Mouse (Mus musculus) liver, embryonic 15.5 days (tissue): Measurements from ENCODE around the gene Kazald1. TPM values are rescaled to one million over a fixed set of nuclear protein-coding genes. Genes with fewer than 3 reads are reported as not detected.
"Not testable (repeated sequence)": the region's sequence is repeated elsewhere in the genome, so short reads cannot be mapped to it uniquely, and the experiment has no call there.

Source experiments
- ATAC-seq: fragments of 200-750 bp; cut with Nextera tagmentation; 2 replicates; pipeline ENCODE4 v1.8.0; 2017; ENCODE audit warnings: moderate number of reproducible peaks, mild to moderate bottlenecking, moderate library complexity; ENCODE audit not compliant: insufficient read depth
- H3K27ac ChIP-seq: fragments of 300-500 bp; sonication (generic); replicated peaks from 2 replicates; pipeline ENCODE4 v1.5.1; 2015; ENCODE audit warnings: mild to moderate bottlenecking, inconsistent platforms
- H3K27me3 ChIP-seq: fragments of 300-500 bp; sonication (generic); 2 replicates; pipeline ENCODE4 v1.6.1; 2015; ENCODE audit warnings: mild to moderate bottlenecking, inconsistent platforms
- H3K36me3 ChIP-seq: fragments of 300-500 bp; sonication (generic); replicated peaks from 2 replicates; pipeline ENCODE4 v1.6.1; 2015; ENCODE audit warnings: moderate library complexity, mild to moderate bottlenecking, inconsistent platforms
- H3K4me1 ChIP-seq: fragments of 300-500 bp; sonication (generic); replicated peaks from 2 replicates; pipeline ENCODE4 v1.6.1; 2015; ENCODE audit warnings: inconsistent platforms
- H3K4me2 ChIP-seq: fragments of 300-500 bp; sonication (generic); 2 replicates; pipeline ENCODE4 v1.6.1; 2015; ENCODE audit warnings: moderate library complexity, mild to moderate bottlenecking, inconsistent platforms
- H3K4me3 ChIP-seq: fragments of 300-500 bp; sonication (generic); replicated peaks from 2 replicates; pipeline ENCODE4 v1.5.1; 2015; ENCODE audit warnings: mild to moderate bottlenecking, inconsistent platforms
- H3K9ac ChIP-seq: fragments of 300-500 bp; sonication (generic); 2 replicates; pipeline ENCODE4 v1.6.1; 2015; ENCODE audit warnings: moderate library complexity, mild to moderate bottlenecking, inconsistent platforms
- H3K9me3 ChIP-seq: fragments of 300-500 bp; sonication (generic); replicated peaks from 2 replicates; pipeline ENCODE4 v1.6.1; 2016; ENCODE audit warnings: inconsistent platforms
- WGBS: fragments of 180-500 bp; shearing (Covaris S2); methylation state at CpG from one replicate; pipeline ENCODE4 v1.1.7; 2015; ENCODE audit warnings: mixed read lengths; ENCODE audit not compliant: insufficient replicate concordance; 5-methylcytosine and 5-hydroxymethylcytosine counted together
- polyA plus RNA-seq: library from polyadenylated mRNA; unstranded; fragments of >200 nt; fragmentation: Nextera tagmentation; extraction: Ambion mirVana; gene quantifications from 2 replicates; pipeline ENCODE4 v1.2.1, GENCODE M21; 2015

Gene Kazald1
- polyA plus RNA-seq, 1 experiment from 2014 or later = 0.32 TPM

- H3K4me1 ChIP-seq = peaks cover 18% of the 10 kb centered on the region
- H3K27me3 ChIP-seq = peaks cover 10% of the 10 kb centered on the region
- no peak overlapping the region for H3K4me3 ChIP-seq
- ATAC-seq = no peak
- 61% methylated on average over 17 of the region's 17 CpGs for WGBS
- no peaks in the 10 kb centered on the region for H3K9me3 ChIP-seq
- no peak overlapping the region for H3K9ac ChIP-seq
- H3K4me2 ChIP-seq = no peak overlapping the region
- no peak overlapping the region for H3K27ac ChIP-seq
- no peaks in the 10 kb centered on the region for H3K36me3 ChIP-seq
Observed at GRCm38 (mm10) chr19:45032570-45033332, 42.3 kb upstream of the Kazald1 start.

DNA sequence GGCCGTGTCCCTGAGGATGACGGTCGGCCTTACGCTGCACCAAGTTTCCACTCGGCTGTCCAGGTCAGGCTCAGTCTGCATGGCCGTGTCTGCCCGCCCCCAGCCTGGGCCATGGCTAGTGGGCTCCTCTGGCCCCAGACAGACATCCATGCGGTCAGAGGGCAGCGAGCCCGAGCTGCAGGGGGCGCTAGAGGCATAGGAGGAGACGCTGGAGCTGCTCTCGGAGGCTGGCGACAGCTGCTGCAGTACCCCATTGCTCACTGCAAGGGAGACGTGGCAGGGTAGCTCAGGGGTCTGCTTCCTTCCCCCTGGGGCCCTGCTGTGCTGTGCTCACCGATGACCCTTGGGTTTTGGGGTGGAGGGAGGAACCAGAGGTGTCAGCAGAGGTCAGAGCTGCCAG lies 38.2 kb upstream of the Kazald1 start:
- Histone ChIP-seq H3K4me2 (no peak overlapping the region), H3K36me3 (no peaks in the 10 kb centered on the region), H3K27me3 (peaks cover 41% of the 10 kb centered on the region), H3K27ac (no peak overlapping the region), H3K4me1 (no peaks in the 10 kb centered on the region), H3K4me3 (no peak overlapping the region), H3K9me3 (no peaks in the 10 kb centered on the region), H3K9ac (no peak overlapping the region)
- no peak for ATAC-seq
- 34% methylated on average over 16 of the region's 16 CpGs for WGBS

DNA sequence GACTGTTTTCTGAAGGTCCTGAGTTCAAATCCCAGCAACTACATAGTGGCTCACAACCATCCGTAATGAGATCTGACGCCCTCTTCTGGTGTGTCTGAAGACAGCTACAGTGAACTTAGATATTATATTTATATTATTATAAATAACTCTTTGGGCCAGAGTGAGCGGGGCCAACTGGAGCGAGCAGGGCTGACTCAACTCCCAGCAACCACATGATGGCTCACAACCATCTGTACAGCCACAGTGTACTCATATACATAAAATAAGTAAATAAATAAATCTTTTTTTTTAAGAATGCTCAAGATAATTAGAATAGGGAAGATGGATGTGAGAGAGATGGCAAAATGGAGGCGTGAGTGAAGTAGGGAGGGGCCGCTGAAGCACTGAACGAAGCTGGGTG lies 36.8 kb upstream of the Kazald1 start:
- H3K9me3 ChIP-seq, H3K4me2 ChIP-seq, H3K4me1 ChIP-seq, H3K9ac ChIP-seq, H3K4me3 ChIP-seq, H3K27ac ChIP-seq, ATAC-seq, H3K36me3 ChIP-seq: not testable (repeated sequence)
- H3K27me3 ChIP-seq = peaks cover 53% of the 10 kb centered on the region
- 72% methylated on average over 7 of the region's 7 CpGs for WGBS

DNA sequence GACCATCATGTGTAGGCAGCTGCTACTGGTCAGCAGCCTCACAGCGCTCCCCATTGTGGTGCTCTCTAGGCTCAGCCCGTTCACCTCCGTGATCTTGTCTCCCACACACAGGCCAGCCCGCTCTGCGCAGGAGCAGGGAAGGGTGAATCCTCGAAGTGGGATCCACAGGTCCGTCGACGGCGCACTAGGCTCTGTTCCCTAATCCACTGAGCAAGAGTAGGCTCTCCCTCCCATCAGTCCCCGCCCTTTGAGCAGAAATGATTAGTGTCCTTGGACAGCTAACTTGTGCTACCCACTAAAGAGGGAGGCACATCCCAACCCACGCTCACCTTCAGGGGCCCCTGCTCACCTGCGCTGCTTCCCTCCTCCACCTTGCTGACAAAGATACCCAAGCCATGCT lies 34.8 kb upstream of the Kazald1 start:
- no peak overlapping the region for H3K4me2 ChIP-seq
- no peaks in the 10 kb centered on the region for H3K4me1 ChIP-seq
- WGBS = 54% methylated on average over 13 of the region's 13 CpGs
- no peaks in the 10 kb centered on the region for H3K36me3 ChIP-seq
- no peaks in the 10 kb centered on the region for H3K9me3 ChIP-seq
- H3K27ac ChIP-seq = no peak overlapping the region
- no peak for ATAC-seq
- peaks cover 73% of the 10 kb centered on the region for H3K27me3 ChIP-seq
- H3K9ac ChIP-seq = no peak overlapping the region
- H3K4me3 ChIP-seq = no peak overlapping the region

DNA sequence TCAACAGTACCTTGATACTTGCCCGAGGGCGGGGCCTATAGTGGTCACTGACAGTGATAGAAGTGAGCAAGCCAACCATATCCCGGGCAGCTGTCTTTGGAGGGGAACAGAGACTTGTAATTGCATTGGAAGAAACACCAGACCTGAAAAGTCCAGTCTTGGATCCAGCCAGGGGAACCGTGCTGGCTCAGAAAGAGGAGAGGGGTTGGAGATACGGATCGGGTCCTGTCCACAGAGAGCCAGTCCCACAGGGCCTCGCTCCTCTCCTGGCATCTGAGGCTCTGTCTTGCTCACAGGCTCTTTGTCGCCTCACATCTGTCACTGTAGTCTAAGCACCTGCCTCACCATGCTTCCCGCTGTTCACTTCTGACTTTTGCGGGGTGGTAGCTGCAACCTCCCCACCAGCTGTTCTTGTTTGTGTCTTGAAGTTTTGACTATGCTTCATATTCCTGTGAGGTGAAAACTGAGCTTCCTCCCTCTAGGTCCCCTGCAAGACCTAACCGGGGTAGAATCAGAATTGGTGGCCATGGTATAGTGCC lies 30.6 kb upstream of the Kazald1 start:
- no peak overlapping the region for H3K4me2 ChIP-seq
- no peak overlapping the region for H3K4me3 ChIP-seq
- H3K9ac ChIP-seq = no peak overlapping the region
- peaks cover 77% of the 10 kb centered on the region for H3K27me3 ChIP-seq
- H3K9me3 ChIP-seq = no peaks in the 10 kb centered on the region
- peaks cover 33% of the 10 kb centered on the region for H3K4me1 ChIP-seq
- 57% methylated on average over 11 of the region's 11 CpGs for WGBS
- H3K27ac ChIP-seq = no peak overlapping the region
- no peak for ATAC-seq
- H3K36me3 ChIP-seq = no peaks in the 10 kb centered on the region

DNA sequence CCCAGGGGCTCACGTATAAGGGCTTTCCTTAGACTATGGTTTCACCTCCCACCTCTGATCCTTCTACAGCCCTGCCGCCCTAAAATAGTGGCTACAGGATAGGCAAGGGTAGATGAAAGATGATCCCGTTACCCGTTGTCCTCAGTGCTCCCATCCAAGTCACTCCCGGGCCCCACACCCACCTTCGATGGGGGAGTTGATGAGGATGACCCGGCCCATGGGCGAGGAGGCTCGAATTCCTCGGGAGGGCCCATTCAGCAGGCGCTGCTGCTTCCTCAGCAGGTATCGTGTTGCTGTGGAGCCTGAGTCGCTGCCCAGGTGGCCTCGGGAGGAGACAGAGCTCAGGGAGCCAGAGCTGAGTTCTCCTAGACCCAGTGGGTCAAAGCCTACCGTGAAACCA lies 29.8 kb upstream of the Kazald1 start:
- Histone ChIP-seq H3K4me1 (peaks cover 33% of the 10 kb centered on the region), H3K27me3 (peaks cover 69% of the 10 kb centered on the region)
- 32% methylated on average over 15 of the region's 15 CpGs for WGBS

GRCm38 (mm10) chr19:45045651-45046050 lies 29.4 kb upstream of the Kazald1 start, which contains the start of gene Pdzd7:
Gene Pdzd7, minus strand, starts transcription at chr19:45045717.
- H3K9me3 ChIP-seq = no peaks in the 10 kb centered on the region
- no peak within 1 kb of the TSS for H3K27ac ChIP-seq
- H3K27me3 ChIP-seq = peaks cover 65% of the 10 kb centered on the region
- H3K4me3 ChIP-seq = peak within 1 kb of the TSS; percentile 64
- H3K36me3 ChIP-seq = no peaks in the 10 kb centered on the region
- WGBS = 55% methylated on average over 5 of the region's 5 CpGs
- peaks cover 33% of the 10 kb centered on the region for H3K4me1 ChIP-seq
- no peak within 1 kb of the TSS for H3K9ac ChIP-seq
- peak within 1 kb of the TSS; percentile 89 for H3K4me2 ChIP-seq
- no peak for ATAC-seq

More for the DNA sequence above, 29.8 kb upstream of the Kazald1 start:
- no peak overlapping the region for H3K9ac ChIP-seq
- no peak overlapping the region for H3K4me3 ChIP-seq
- H3K27ac ChIP-seq = no peak overlapping the region
- no peak overlapping the region for H3K4me2 ChIP-seq
- no peaks in the 10 kb centered on the region for H3K9me3 ChIP-seq
- no peak for ATAC-seq
- no peaks in the 10 kb centered on the region for H3K36me3 ChIP-seq

DNA sequence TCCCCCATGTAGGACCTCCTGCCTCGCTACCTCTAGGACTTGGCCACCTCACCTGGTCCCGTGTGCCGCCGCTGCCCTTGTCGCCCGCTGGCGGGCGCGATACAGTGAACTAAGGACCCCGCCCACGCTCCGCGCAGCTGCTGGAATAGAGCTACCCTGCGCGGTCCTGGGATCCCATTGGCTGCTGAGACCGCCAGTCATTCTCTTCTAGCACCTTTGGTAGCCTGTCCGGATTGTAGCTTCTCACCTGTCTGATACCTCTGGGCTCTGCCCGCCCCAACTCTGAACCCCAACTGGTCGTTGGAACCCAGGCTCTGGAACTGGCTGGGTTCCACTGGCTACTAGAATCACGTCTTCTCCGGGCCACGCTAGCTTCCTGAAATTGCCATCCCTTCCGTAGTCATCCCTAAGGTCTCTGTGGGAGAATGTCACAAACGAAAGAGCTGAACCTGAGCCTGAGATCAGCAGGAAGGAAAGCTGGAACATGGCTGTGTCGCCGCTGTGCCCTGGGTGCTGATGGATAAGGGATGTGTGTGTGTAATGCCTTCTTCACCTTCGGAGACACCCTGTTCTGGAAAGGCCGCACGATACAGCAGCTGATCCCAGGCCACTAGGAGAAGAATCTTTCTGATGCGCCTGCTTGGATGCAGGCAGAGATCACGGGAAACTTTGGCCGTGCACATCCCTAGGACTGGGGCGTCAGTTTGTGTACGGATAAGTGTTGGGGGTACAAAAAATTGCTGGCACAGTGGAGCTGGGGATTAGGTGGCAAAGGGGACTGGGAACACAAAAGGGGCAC lies 28.3 kb upstream of the Kazald1 start:
- WGBS = 4% methylated on average over 34 of the region's 34 CpGs
- Histone ChIP-seq H3K9ac (peak overlapping the region; percentile 59), H3K27me3 (peaks cover 55% of the 10 kb centered on the region), H3K4me1 (peaks cover 33% of the 10 kb centered on the region), H3K4me3 (peak overlapping the region; percentile 64), H3K9me3 (no peaks in the 10 kb centered on the region), H3K27ac (peak overlapping the region; percentile 82), H3K36me3 (no peaks in the 10 kb centered on the region), H3K4me2 (peak overlapping the region; percentile 89)
- ATAC-seq = peak; percentile 8; the same call in 1 of the 2 replicates

- no peaks in the 10 kb centered on the region for H3K36me3 ChIP-seq
- H3K27ac ChIP-seq = peak within 1 kb of the TSS; percentile 82
- H3K27me3 ChIP-seq = peaks cover 48% of the 10 kb centered on the region
- WGBS = under 1% methylated on average over 26 of the region's 26 CpGs
- H3K9me3 ChIP-seq = no peaks in the 10 kb centered on the region
- peak within 1 kb of the TSS; percentile 59 for H3K9ac ChIP-seq
- peak within 1 kb of the TSS; percentile 64 for H3K4me3 ChIP-seq
- peak; percentile 86 for ATAC-seq
- peak within 1 kb of the TSS; percentile 89 for H3K4me2 ChIP-seq
- peaks cover 33% of the 10 kb centered on the region for H3K4me1 ChIP-seq
Observed at GRCm38 (mm10) chr19:45047417-45047934, 27.6 kb upstream of the Kazald1 start, which contains the start of gene Sfxn3. Gene Sfxn3, plus strand, starts transcription at chr19:45047503.

DNA sequence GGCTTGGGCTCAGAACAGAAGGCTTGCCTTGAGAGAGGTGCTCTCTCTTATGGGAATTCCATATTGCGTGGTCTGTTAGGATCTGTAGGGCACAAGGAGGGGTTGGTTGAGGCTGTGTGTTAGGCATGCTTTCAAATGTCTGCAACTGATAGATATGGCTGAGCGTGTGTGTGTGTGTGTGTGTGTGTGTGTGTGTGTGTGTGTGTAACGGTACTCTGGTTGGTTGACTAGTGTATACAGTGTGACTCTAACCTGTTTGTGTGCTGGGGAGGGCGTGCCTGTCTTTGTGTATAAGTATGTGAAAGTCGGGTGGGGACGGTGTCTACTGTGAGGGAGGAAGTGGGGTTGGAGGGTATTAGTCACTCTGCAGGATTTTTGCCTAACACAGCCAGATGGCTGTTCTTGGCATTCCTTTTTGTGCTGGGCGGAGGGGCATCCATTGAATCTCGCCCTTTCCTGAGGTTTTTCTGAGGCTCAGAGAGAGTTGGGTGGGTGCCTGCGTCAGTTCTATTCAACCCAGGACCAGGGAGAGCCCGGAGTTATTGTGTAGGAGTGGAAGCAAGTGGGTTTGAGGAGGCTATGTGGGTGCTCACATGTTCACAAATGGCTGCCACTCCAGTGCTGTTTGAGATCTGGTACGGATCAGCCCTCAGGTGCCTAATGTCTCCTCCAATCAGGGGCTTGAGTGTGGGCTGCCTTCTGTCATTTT lies 27.0 kb upstream of the Kazald1 start:
- 20% methylated on average over 11 of the region's 11 CpGs for WGBS
- H3K27me3 ChIP-seq = peaks cover 43% of the 10 kb centered on the region
- H3K4me3 ChIP-seq = peak overlapping the region; percentile 64
- peak overlapping the region; percentile 59 for H3K9ac ChIP-seq
- peaks cover 33% of the 10 kb centered on the region for H3K4me1 ChIP-seq
- no peaks in the 10 kb centered on the region for H3K36me3 ChIP-seq
- peak; percentile 69 for ATAC-seq
- H3K9me3 ChIP-seq = no peaks in the 10 kb centered on the region
- H3K4me2 ChIP-seq = peak overlapping the region; percentile 89
- peak overlapping the region; percentile 82 for H3K27ac ChIP-seq
